Mouse (Mus musculus): Measurements from ENCODE around the gene Izumo1.

- TF ChIP-seq POLR2AphosphoS2 (IDR thresholded peaks at IDR 0.05; ENCODE audit: low read depth, low read length), result no peak
- no peak for TF ChIP-seq ETS1 (conservative IDR thresholded peaks at IDR 0.05; ENCODE audit: low read depth, low read length)
- 0 out of 2 replicates have a peak, but pooled peaks have one; percentile 34 for TF ChIP-seq NELFE (IDR thresholded peaks at IDR 0.05; ENCODE audit: low read depth, low read length)
- no peak for TF ChIP-seq MAFK (IDR thresholded peaks at IDR 0.05; ENCODE audit: insufficient replicate concordance, low read length)
- peak in 1 of 2 experiments; percentile 86; a peak in 2 of 4 replicates for TF ChIP-seq CTCF (conservative IDR thresholded peaks at IDR 0.05 in 1 of 2, IDR thresholded peaks at IDR 0.05 in 1 of 2; ENCODE audit: low read depth in 2 of 2, low read length in 2 of 2)
- no peak for TF ChIP-seq TCF12 (IDR thresholded peaks at IDR 0.05; ENCODE audit: low read depth, low read length)
- TF ChIP-seq POLR2A (IDR thresholded peaks at IDR 0.05; ENCODE audit: low read depth, low read length), result peak; percentile 60; the same call in 1 of the 2 replicates
These were observed 7.0 kb downstream of the Izumo1 start for GRCm38 (mm10) chr7:45628364-45629294.

Data from CH12.LX (cell line).